Mouse (Mus musculus): ENCODE measurements around the gene Esrrg. TPM values are rescaled to one million over a fixed set of nuclear protein-coding genes. Genes with fewer than 3 reads are reported as not detected.

Gene Esrrg
- polyA plus RNA-seq, 1 experiment, result 1.0 TPM

DNA sequence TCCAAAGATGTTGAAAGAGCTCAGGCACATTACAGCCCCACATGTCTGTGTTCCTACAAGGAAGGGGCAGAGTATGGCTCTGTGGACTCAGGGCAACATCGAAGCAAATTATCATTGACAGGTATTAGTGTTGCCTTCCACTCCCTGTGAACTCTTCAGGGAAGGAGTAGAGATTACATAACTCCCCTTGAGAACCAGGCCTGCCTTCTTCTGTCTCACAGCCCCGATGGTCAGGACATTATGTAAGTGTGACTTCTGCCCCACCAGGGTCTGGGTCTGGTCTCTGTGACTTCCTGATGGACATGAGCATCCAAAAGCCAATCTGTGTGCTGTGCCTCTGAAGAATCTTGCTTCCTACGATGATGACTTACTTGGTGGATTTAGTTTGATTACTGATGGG lies 438.6 kb downstream of the Esrrg start:
- H3K27me3 ChIP-seq (ENCODE audit: control insufficient read depth, insufficient read depth, low read length), result no peaks in the 10 kb centered on the region
- H3K4me3 ChIP-seq (ENCODE audit: control insufficient read depth, insufficient read depth, low read length), result no peak overlapping the region
- WGBS, result 77% methylated on average over 3 of the region's 3 CpGs
- no peak overlapping the region for H3K27ac ChIP-seq (ENCODE audit: control insufficient read depth, insufficient read depth, low read length)
- no peaks in the 10 kb centered on the region for H3K36me3 ChIP-seq (ENCODE audit: control insufficient read depth, insufficient read depth, low read length)
- no peak for TF ChIP-seq CTCF (IDR thresholded peaks at IDR 0.05; ENCODE audit: borderline replicate concordance, control insufficient read depth, extremely low read depth, insufficient read depth, low read length, poor library complexity)
- TF ChIP-seq POLR2A (IDR thresholded peaks at IDR 0.05; ENCODE audit: control insufficient read depth, extremely low read depth, insufficient read depth, low read length, poor library complexity), result no peak
- no peak for DNase-seq
- H3K4me1 ChIP-seq (replicated peaks; ENCODE audit: control insufficient read depth, insufficient read depth, low read length), result no peaks in the 10 kb centered on the region

DNA sequence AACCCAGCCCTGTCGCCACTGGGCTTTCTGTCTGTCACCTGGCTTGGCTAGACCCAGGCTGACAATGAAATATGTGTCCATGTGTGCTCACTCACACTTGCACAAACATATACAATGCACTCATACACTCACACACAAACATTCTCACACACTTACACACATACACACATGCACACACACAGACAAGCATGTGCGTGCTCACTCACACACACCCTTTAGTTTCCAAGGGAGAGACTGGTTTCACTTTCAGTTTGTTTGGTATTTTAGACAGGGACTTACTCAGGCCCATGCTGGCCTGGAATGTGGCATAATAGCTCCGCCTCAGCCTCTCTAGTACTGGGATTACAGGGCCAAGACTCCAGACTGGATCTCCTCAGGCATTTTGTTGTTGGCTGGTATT lies 447.3 kb downstream of the Esrrg start:
- Histone ChIP-seq H3K27me3 (ENCODE audit: control insufficient read depth, insufficient read depth, low read length) (no peaks in the 10 kb centered on the region), H3K27ac (ENCODE audit: control insufficient read depth, insufficient read depth, low read length) (no peak overlapping the region), H3K4me1 (replicated peaks; ENCODE audit: control insufficient read depth, insufficient read depth, low read length) (no peaks in the 10 kb centered on the region), H3K4me3 (ENCODE audit: control insufficient read depth, insufficient read depth, low read length) (no peak overlapping the region), H3K36me3 (ENCODE audit: control insufficient read depth, insufficient read depth, low read length) (no peaks in the 10 kb centered on the region)
- no peak for DNase-seq
- WGBS, result 60% methylated on average over 3 of the region's 3 CpGs
- TF ChIP-seq CTCF (IDR thresholded peaks at IDR 0.05; ENCODE audit: borderline replicate concordance, control insufficient read depth, extremely low read depth, insufficient read depth, low read length, poor library complexity) (no peak), POLR2A (IDR thresholded peaks at IDR 0.05; ENCODE audit: control insufficient read depth, extremely low read depth, insufficient read depth, low read length, poor library complexity) (no peak)

DNA sequence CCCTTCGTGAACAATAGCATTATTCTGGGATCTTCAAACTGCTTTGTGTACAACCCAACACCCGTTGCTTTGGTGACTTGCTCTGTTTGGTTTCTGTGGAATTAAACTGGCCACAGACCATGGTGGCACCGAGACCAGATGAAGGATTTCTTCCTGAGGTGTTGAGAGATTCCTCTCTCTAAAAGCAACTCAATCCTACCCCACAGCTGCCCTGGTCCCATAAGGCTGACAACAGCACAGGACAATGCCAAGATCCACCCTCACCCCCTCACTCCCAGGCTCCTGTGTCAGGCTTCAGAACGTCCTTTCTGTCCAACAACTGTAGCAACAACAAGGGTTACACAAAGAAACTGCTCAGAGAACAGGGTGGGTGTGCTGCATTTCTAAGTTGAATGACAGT lies 449.3 kb downstream of the Esrrg start:
- Histone ChIP-seq H3K27me3 (ENCODE audit: control insufficient read depth, insufficient read depth, low read length) (no peaks in the 10 kb centered on the region), H3K4me3 (ENCODE audit: control insufficient read depth, insufficient read depth, low read length) (no peak overlapping the region), H3K36me3 (ENCODE audit: control insufficient read depth, insufficient read depth, low read length) (no peaks in the 10 kb centered on the region), H3K27ac (ENCODE audit: control insufficient read depth, insufficient read depth, low read length) (no peak overlapping the region), H3K4me1 (replicated peaks; ENCODE audit: control insufficient read depth, insufficient read depth, low read length) (no peaks in the 10 kb centered on the region)
- TF ChIP-seq CTCF (IDR thresholded peaks at IDR 0.05; ENCODE audit: borderline replicate concordance, control insufficient read depth, extremely low read depth, insufficient read depth, low read length, poor library complexity) (no peak), POLR2A (IDR thresholded peaks at IDR 0.05; ENCODE audit: control insufficient read depth, extremely low read depth, insufficient read depth, low read length, poor library complexity) (no peak)
- 81% methylated on average over 4 of the region's 4 CpGs for WGBS
- DNase-seq, result no peak

DNA sequence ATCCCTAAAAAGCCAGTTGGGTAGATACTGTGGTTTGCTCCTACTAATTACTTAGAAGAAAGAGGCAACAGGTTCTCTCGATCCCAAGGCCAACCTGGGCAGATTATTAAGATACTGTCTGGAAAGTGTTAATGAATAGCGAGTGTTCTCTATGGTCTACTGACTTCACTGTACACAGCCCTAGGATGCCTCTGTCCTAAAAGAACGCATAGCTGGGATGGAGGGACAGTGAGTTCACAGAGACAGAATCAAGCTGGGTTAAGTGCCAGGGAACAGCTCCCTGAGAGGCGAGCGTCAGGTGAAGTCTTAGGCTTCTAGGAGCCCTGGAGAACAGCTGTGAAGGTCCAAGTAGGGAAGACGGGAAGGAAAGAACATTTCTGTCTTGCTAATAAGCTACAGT lies 450.4 kb downstream of the Esrrg start:
- no peak for TF ChIP-seq POLR2A (IDR thresholded peaks at IDR 0.05; ENCODE audit: control insufficient read depth, extremely low read depth, insufficient read depth, low read length, poor library complexity)
- TF ChIP-seq CTCF (IDR thresholded peaks at IDR 0.05; ENCODE audit: borderline replicate concordance, control insufficient read depth, extremely low read depth, insufficient read depth, low read length, poor library complexity), result no peak
- DNase-seq, result no peak
- WGBS, result 93% methylated on average over 6 of the region's 6 CpGs
- no peak overlapping the region for H3K4me3 ChIP-seq (ENCODE audit: control insufficient read depth, insufficient read depth, low read length)
- H3K27ac ChIP-seq (ENCODE audit: control insufficient read depth, insufficient read depth, low read length), result no peak overlapping the region
- no peaks in the 10 kb centered on the region for H3K27me3 ChIP-seq (ENCODE audit: control insufficient read depth, insufficient read depth, low read length)
- no peaks in the 10 kb centered on the region for H3K36me3 ChIP-seq (ENCODE audit: control insufficient read depth, insufficient read depth, low read length)
- no peaks in the 10 kb centered on the region for H3K4me1 ChIP-seq (replicated peaks; ENCODE audit: control insufficient read depth, insufficient read depth, low read length)

DNA sequence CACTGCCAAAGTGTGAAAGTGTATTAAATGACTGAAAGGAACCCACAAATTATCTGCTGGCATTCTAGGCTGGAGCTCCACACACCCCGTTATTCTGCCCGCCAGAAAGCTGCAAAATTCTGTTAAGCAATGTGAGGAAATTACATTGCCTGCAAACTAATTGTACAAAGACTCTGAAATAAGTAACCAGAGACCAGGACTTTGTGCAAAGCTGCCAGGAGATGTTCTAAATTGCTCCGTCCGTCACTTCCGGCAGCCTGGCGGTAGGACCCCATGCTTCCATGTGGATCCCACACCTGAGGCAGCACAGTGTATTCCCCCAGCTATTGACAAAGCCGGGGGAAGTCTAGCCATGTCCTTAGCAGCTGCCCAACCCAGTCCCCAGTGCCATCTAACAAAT lies 451.9 kb downstream of the Esrrg start:
- Histone ChIP-seq H3K36me3 (ENCODE audit: control insufficient read depth, insufficient read depth, low read length) (no peaks in the 10 kb centered on the region), H3K4me1 (replicated peaks; ENCODE audit: control insufficient read depth, insufficient read depth, low read length) (no peaks in the 10 kb centered on the region), H3K27me3 (ENCODE audit: control insufficient read depth, insufficient read depth, low read length) (no peaks in the 10 kb centered on the region), H3K4me3 (ENCODE audit: control insufficient read depth, insufficient read depth, low read length) (no peak overlapping the region), H3K27ac (ENCODE audit: control insufficient read depth, insufficient read depth, low read length) (no peak overlapping the region)
- DNase-seq, result no peak
- TF ChIP-seq POLR2A (IDR thresholded peaks at IDR 0.05; ENCODE audit: control insufficient read depth, extremely low read depth, insufficient read depth, low read length, poor library complexity) (no peak), CTCF (IDR thresholded peaks at IDR 0.05; ENCODE audit: borderline replicate concordance, control insufficient read depth, extremely low read depth, insufficient read depth, low read length, poor library complexity) (no peak)
- WGBS, result 95% methylated on average over 7 of the region's 7 CpGs

DNA sequence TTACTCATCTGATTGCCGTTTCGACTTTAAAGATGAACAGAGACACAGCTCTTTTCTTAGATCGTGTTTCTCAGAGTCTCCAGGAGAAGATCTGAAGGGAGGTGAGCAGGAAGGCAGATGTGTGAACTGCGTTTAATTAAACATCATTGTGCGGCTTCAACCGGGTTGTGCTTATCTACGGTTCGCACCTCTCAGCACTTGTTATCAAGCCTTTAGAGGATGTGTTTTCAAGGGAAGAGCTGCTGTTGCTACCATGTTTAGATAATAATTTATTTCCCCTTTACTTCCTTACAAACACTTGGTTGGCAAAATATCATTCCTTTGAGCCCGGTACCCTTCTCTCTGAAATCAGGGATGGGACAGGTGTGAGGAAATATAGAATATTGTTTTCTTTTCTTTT lies 460.2 kb downstream of the Esrrg start:
- Histone ChIP-seq H3K27ac (ENCODE audit: control insufficient read depth, insufficient read depth, low read length) (no peak overlapping the region), H3K4me3 (ENCODE audit: control insufficient read depth, insufficient read depth, low read length) (no peak overlapping the region), H3K36me3 (ENCODE audit: control insufficient read depth, insufficient read depth, low read length) (no peaks in the 10 kb centered on the region), H3K4me1 (replicated peaks; ENCODE audit: control insufficient read depth, insufficient read depth, low read length) (no peaks in the 10 kb centered on the region), H3K27me3 (ENCODE audit: control insufficient read depth, insufficient read depth, low read length) (no peaks in the 10 kb centered on the region)
- DNase-seq, result no peak
- no peak for TF ChIP-seq POLR2A (IDR thresholded peaks at IDR 0.05; ENCODE audit: control insufficient read depth, extremely low read depth, insufficient read depth, low read length, poor library complexity)
- no peak for TF ChIP-seq CTCF (IDR thresholded peaks at IDR 0.05; ENCODE audit: borderline replicate concordance, control insufficient read depth, extremely low read depth, insufficient read depth, low read length, poor library complexity)
- 89% methylated on average over 9 of the region's 9 CpGs for WGBS

DNA sequence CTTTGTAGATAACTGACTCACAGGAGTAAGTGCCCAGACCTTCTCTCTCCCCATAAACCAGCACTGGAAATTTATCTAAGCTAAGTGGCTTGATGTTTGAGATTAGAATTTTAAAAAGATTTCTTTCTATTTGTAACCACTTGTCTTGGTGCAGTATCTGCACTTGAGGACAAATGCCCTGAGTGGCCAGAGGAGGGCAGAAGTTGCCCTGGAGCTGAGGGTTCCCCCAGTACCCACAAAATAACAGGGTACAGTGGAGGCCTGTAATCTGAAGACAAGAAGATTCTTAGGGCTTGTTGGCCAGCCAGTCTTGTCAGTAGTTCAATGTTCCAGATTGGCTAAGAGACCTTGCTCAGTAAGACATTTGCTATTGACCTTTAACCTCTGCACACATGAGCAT lies 461.3 kb downstream of the Esrrg start:
- Histone ChIP-seq H3K27me3 (ENCODE audit: control insufficient read depth, insufficient read depth, low read length) (no peaks in the 10 kb centered on the region), H3K27ac (ENCODE audit: control insufficient read depth, insufficient read depth, low read length) (no peak overlapping the region), H3K4me1 (replicated peaks; ENCODE audit: control insufficient read depth, insufficient read depth, low read length) (no peaks in the 10 kb centered on the region), H3K4me3 (ENCODE audit: control insufficient read depth, insufficient read depth, low read length) (no peak overlapping the region), H3K36me3 (ENCODE audit: control insufficient read depth, insufficient read depth, low read length) (no peaks in the 10 kb centered on the region)
- no peak for DNase-seq
- TF ChIP-seq POLR2A (IDR thresholded peaks at IDR 0.05; ENCODE audit: control insufficient read depth, extremely low read depth, insufficient read depth, low read length, poor library complexity) (no peak), CTCF (IDR thresholded peaks at IDR 0.05; ENCODE audit: borderline replicate concordance, control insufficient read depth, extremely low read depth, insufficient read depth, low read length, poor library complexity) (no peak)
